In genomic region chr10:88301802-88302470, GRCm38 (mm10) we compare ENCODE assay signal across 16 mouse cellular contexts.
DNase-seq lines count a peak whose midpoint lies in the region; ATAC-seq and TF ChIP-seq lines count a peak whose summit lies in the region.
"Had no signal": no experiment of that assay in that cellular context is flagged by ENCODE, and none has a peak within 500 bp of the region (broad histone marks: within the 10 kb centered on the region; RNA-seq: fewer than 3 reads in every experiment).

No protein-coding gene starts in this region.

- H3K27me3 ChIP-seq in embryonic facial prominence, embryonic 10.5 days (replicated peaks; ENCODE audit: low read depth, poor library complexity, severe bottlenecking), result no peaks in the 10 kb centered on the region
- no peaks in the 10 kb centered on the region for H3K27me3 ChIP-seq in intestine, embryonic 15.5 days (replicated peaks)
- no peaks in the 10 kb centered on the region for H3K27me3 ChIP-seq in stomach, embryonic 15.5 days (replicated peaks)

- intact Hi-C loops in gastrocnemius, adult 2 months (cut with DNase I), result loop anchor here (5.0 to 10.0 kb wide), 3 partner anchors 97 to 750 kb away; partner anchors contain the start of genes Nup37, Parpbp and Washc3

- peak overlapping the region; percentile 68 for H3K27ac ChIP-seq in gastrocnemius, adult 2 months
- peak overlapping the region; percentile 67; the same call in 1 of the 2 replicates for H3K27ac ChIP-seq in embryonic facial prominence, embryonic 10.5 days (replicated peaks)
- peak overlapping the region; percentile 18; the same call in 1 of the 2 replicates for H3K27ac ChIP-seq in intestine, embryonic 15.5 days
- H3K27ac ChIP-seq in stomach, embryonic 15.5 days, result peak overlapping the region; percentile 78
- H3K27ac ChIP-seq: liver, embryonic 14.5 days had no signal

- no peak for DNase-seq in gastrocnemius, adult 2 months
- DNase-seq in gastrocnemius, postnatal 25 days, result no peak
- DNase-seq in embryonic facial prominence, embryonic 10.5 days (ENCODE audit: low spot score), result no peak
- no peak for DNase-seq in MN1 (ENCODE audit: low spot score)
- no peak for DNase-seq in thymus, postnatal 25 days
- DNase-seq in ovary, postnatal 36 days (ENCODE audit: low spot score), result no peak
- DNase-seq: adrenal gland, adult 2 months; cerebellum, adult 11-12 months; heart, adult 2 months; layer of hippocampus, postnatal 36 days; midbrain, embryonic 14.5 days; right cerebral cortex, adult 18-20 months had no signal

- H3K4me3 ChIP-seq in gastrocnemius, adult 2 months, result peak overlapping the region; percentile 11
- H3K4me3 ChIP-seq in embryonic facial prominence, embryonic 10.5 days, result no peak overlapping the region
- no peak overlapping the region for H3K4me3 ChIP-seq in intestine, embryonic 15.5 days (replicated peaks)
- H3K4me3 ChIP-seq in stomach, embryonic 15.5 days (replicated peaks), result no peak overlapping the region
- H3K4me3 ChIP-seq: heart, adult 2 months had no signal

- H3K4me1 ChIP-seq in embryonic facial prominence, embryonic 10.5 days, result peaks cover 15% of the 10 kb centered on the region
- no peaks in the 10 kb centered on the region for H3K4me1 ChIP-seq in intestine, embryonic 15.5 days (replicated peaks)
- no peaks in the 10 kb centered on the region for H3K4me1 ChIP-seq in stomach, embryonic 15.5 days

- ATAC-seq in intestine, embryonic 15.5 days, result 0 out of 2 replicates have a peak, but pooled peaks have one; percentile 31
- no peak for ATAC-seq in stomach, embryonic 15.5 days (ENCODE audit: insufficient read depth, low FRiP score, low read depth)
- ATAC-seq: forebrain, embryonic 16.5 days had no signal

- H3K9ac ChIP-seq in intestine, embryonic 15.5 days, result no peak overlapping the region
- no peak overlapping the region for H3K9ac ChIP-seq in stomach, embryonic 15.5 days
- H3K9ac ChIP-seq: liver, embryonic 14.5 days had no signal

- WGBS in embryonic facial prominence, embryonic 10.5 days, result 84% methylated on average over 6 of the region's 6 CpGs
- 62% methylated on average over 6 of the region's 6 CpGs for WGBS in intestine, embryonic 15.5 days
- 52% methylated on average over 6 of the region's 6 CpGs for WGBS in stomach, embryonic 15.5 days

- TF ChIP-seq CTCF in gastrocnemius, adult 2 months (IDR thresholded peaks at IDR 0.05), result no peak

- H3K36me3 ChIP-seq in embryonic facial prominence, embryonic 10.5 days (replicated peaks), result no peaks in the 10 kb centered on the region
- H3K36me3 ChIP-seq in intestine, embryonic 15.5 days, result no peaks in the 10 kb centered on the region
- no peaks in the 10 kb centered on the region for H3K36me3 ChIP-seq in stomach, embryonic 15.5 days

- no peaks in the 10 kb centered on the region for H3K9me3 ChIP-seq in embryonic facial prominence, embryonic 10.5 days
- no peaks in the 10 kb centered on the region for H3K9me3 ChIP-seq in intestine, embryonic 15.5 days
- no peaks in the 10 kb centered on the region for H3K9me3 ChIP-seq in stomach, embryonic 15.5 days

- H3K4me2 ChIP-seq in intestine, embryonic 15.5 days (replicated peaks), result no peak overlapping the region
- no peak overlapping the region for H3K4me2 ChIP-seq in stomach, embryonic 15.5 days

Comparison
In these comparisons a context has a peak if more than half of its experiments do, and no peak if none do; other contexts are left out.
1. H3K27ac ChIP-seq: peak in every context shown above with its lines; median percentile 78 in stomach, embryonic 15.5 days; 68 in gastrocnemius, adult 2 months; 67 in embryonic facial prominence, embryonic 10.5 days; 18 in intestine, embryonic 15.5 days.